Comparison of ENCODE assay signal across 32 mouse cellular contexts in genomic region chr9:32546731-32547130, GRCm38 (mm10). TPM values are rescaled to one million over a fixed set of nuclear protein-coding genes. Genes with fewer than 3 reads are reported as not detected.
DNase-seq lines count a peak whose midpoint lies in the region; ATAC-seq lines count a peak whose summit lies in the region.
"Had no signal": no experiment of that assay in that cellular context is flagged by ENCODE, and none has a peak within 500 bp of the region (broad histone marks: within the 10 kb centered on the region; RNA-seq: fewer than 3 reads in every experiment).

No protein-coding gene starts in this region.

- H3K4me3 ChIP-seq in hindbrain, embryonic 14.5 days (replicated peaks; ENCODE audit: low read length) = no peak overlapping the region
- no peak overlapping the region for H3K4me3 ChIP-seq in hindbrain, embryonic 12.5 days
- H3K4me3 ChIP-seq in embryonic facial prominence, embryonic 10.5 days = peak overlapping the region; percentile 92
- H3K4me3 ChIP-seq in limb, embryonic 12.5 days (replicated peaks) = no peak overlapping the region
- H3K4me3 ChIP-seq: embryonic facial prominence, embryonic 15.5 days; forebrain, embryonic 13.5 days; heart, embryonic 13.5 days; kidney, embryonic 15.5 days; limb, embryonic 15.5 days; midbrain, embryonic 12.5 days; stomach, embryonic 15.5 days had no signal

- no peaks in the 10 kb centered on the region for H3K36me3 ChIP-seq in hindbrain, embryonic 14.5 days (replicated peaks; ENCODE audit: control insufficient read depth, insufficient read depth)
- H3K36me3 ChIP-seq in hindbrain, embryonic 12.5 days = no peaks in the 10 kb centered on the region
- no peaks in the 10 kb centered on the region for H3K36me3 ChIP-seq in embryonic facial prominence, embryonic 10.5 days (replicated peaks)
- H3K36me3 ChIP-seq in limb, embryonic 12.5 days = no peaks in the 10 kb centered on the region
- H3K36me3 ChIP-seq: embryonic facial prominence, embryonic 15.5 days; heart, embryonic 13.5 days; kidney, embryonic 15.5 days; limb, embryonic 15.5 days; midbrain, embryonic 12.5 days; stomach, embryonic 15.5 days had no signal

- 20% methylated on average over 2 of the region's 2 CpGs for WGBS in hindbrain, embryonic 14.5 days
- 16% methylated on average over 2 of the region's 2 CpGs for WGBS in hindbrain, embryonic 12.5 days
- WGBS in embryonic facial prominence, embryonic 10.5 days = 7% methylated on average over 2 of the region's 2 CpGs
- WGBS in limb, embryonic 12.5 days = 23% methylated on average over 2 of the region's 2 CpGs

- no peak for ATAC-seq in hindbrain, embryonic 14.5 days (ENCODE audit: low FRiP score)
- no peak for ATAC-seq in hindbrain, embryonic 12.5 days (ENCODE audit: low FRiP score)
- ATAC-seq in limb, embryonic 12.5 days (ENCODE audit: insufficient number of reproducible peaks, insufficient read depth, low FRiP score, low TSS enrichment, low read depth) = no peak
- ATAC-seq: activated CD4-positive, CD25-positive, alpha-beta regulatory T cell, adult 4 months; forebrain, embryonic 13.5 days had no signal

- peak; percentile 43 for DNase-seq in embryo, embryonic 10 days (ENCODE audit: low spot score)
- no peak for DNase-seq in embryo, embryonic 11 days
- peak; percentile 20 for DNase-seq in hindbrain, embryonic 14.5 days (ENCODE audit: low spot score)
- no peak for DNase-seq in embryonic facial prominence, embryonic 10.5 days (ENCODE audit: low spot score)
- no peak for DNase-seq in spleen, postnatal 10 days (ENCODE audit: low spot score in 2 of 2)
- DNase-seq: adrenal gland, adult 2 months; adrenal gland, postnatal 36 days; cerebellum, adult 18-20 months; cerebellum, postnatal 10 days; gastrocnemius, postnatal 14 days; heart, adult 18-20 months; heart, postnatal 10 days; kidney, adult 18-20 months; kidney, postnatal 25 days; lung, adult 2 months; lung, postnatal 10 days; right cerebral cortex, postnatal 14 days; thymus, postnatal 14 days had no signal

- no peak overlapping the region for H3K9ac ChIP-seq in hindbrain, embryonic 14.5 days
- H3K9ac ChIP-seq in hindbrain, embryonic 12.5 days = no peak overlapping the region
- no peak overlapping the region for H3K9ac ChIP-seq in limb, embryonic 12.5 days (replicated peaks)
- H3K9ac ChIP-seq: embryonic facial prominence, embryonic 15.5 days; forebrain, embryonic 13.5 days; heart, embryonic 13.5 days; kidney, embryonic 15.5 days; limb, embryonic 15.5 days; liver, embryonic 14.5 days; midbrain, embryonic 12.5 days; stomach, embryonic 15.5 days had no signal

- H3K27me3 ChIP-seq in hindbrain, embryonic 14.5 days (ENCODE audit: control insufficient read depth, insufficient read depth, low read length) = peaks cover 91% of the 10 kb centered on the region
- peaks cover 85% of the 10 kb centered on the region for H3K27me3 ChIP-seq in hindbrain, embryonic 12.5 days
- H3K27me3 ChIP-seq in embryonic facial prominence, embryonic 10.5 days (replicated peaks; ENCODE audit: low read depth, poor library complexity, severe bottlenecking) = peaks cover 94% of the 10 kb centered on the region
- peaks cover 15% of the 10 kb centered on the region for H3K27me3 ChIP-seq in limb, embryonic 12.5 days
- H3K27me3 ChIP-seq: CH12.LX had no signal

- no peak overlapping the region for H3K4me2 ChIP-seq in hindbrain, embryonic 14.5 days (replicated peaks)
- H3K4me2 ChIP-seq in hindbrain, embryonic 12.5 days (replicated peaks) = no peak overlapping the region
- H3K4me2 ChIP-seq in limb, embryonic 12.5 days = peak overlapping the region; percentile 71; the same call in 1 of the 2 replicates
- H3K4me2 ChIP-seq: embryonic facial prominence, embryonic 15.5 days; forebrain, embryonic 13.5 days; heart, embryonic 13.5 days; kidney, embryonic 15.5 days; limb, embryonic 15.5 days; midbrain, embryonic 12.5 days; stomach, embryonic 15.5 days had no signal

- H3K27ac ChIP-seq in hindbrain, embryonic 14.5 days = no peak overlapping the region
- no peak overlapping the region for H3K27ac ChIP-seq in hindbrain, embryonic 12.5 days
- H3K27ac ChIP-seq in embryonic facial prominence, embryonic 10.5 days (replicated peaks) = peak overlapping the region; percentile 97
- peak overlapping the region; percentile 91 for H3K27ac ChIP-seq in limb, embryonic 12.5 days
- H3K27ac ChIP-seq: embryonic facial prominence, embryonic 15.5 days; forebrain, embryonic 13.5 days; heart, embryonic 13.5 days; limb, embryonic 15.5 days; liver, embryonic 14.5 days; macrophage; midbrain, embryonic 12.5 days; stomach, embryonic 15.5 days had no signal

- peaks cover 27% of the 10 kb centered on the region for H3K4me1 ChIP-seq in hindbrain, embryonic 14.5 days (replicated peaks; ENCODE audit: control insufficient read depth, insufficient read depth, low read length)
- peaks cover 52% of the 10 kb centered on the region for H3K4me1 ChIP-seq in hindbrain, embryonic 12.5 days
- peaks cover 96% of the 10 kb centered on the region for H3K4me1 ChIP-seq in embryonic facial prominence, embryonic 10.5 days
- H3K4me1 ChIP-seq in limb, embryonic 12.5 days (replicated peaks) = peaks cover 90% of the 10 kb centered on the region

- H3K9me3 ChIP-seq in hindbrain, embryonic 14.5 days (ENCODE audit: control insufficient read depth, low read length) = no peaks in the 10 kb centered on the region
- no peaks in the 10 kb centered on the region; the same call in 1 of the 2 replicates for H3K9me3 ChIP-seq in hindbrain, embryonic 12.5 days (replicated peaks)
- no peaks in the 10 kb centered on the region for H3K9me3 ChIP-seq in embryonic facial prominence, embryonic 10.5 days
- no peaks in the 10 kb centered on the region for H3K9me3 ChIP-seq in limb, embryonic 12.5 days
- H3K9me3 ChIP-seq: embryonic facial prominence, embryonic 15.5 days; forebrain, embryonic 13.5 days; heart, embryonic 13.5 days; kidney, embryonic 15.5 days; limb, embryonic 15.5 days; midbrain, embryonic 12.5 days; stomach, embryonic 15.5 days had no signal

RNA-seq across cellular contexts. Expression of gene Fli1, which starts 4.1 kb away (rescaled TPM):
- 7.9 and 9.1 TPM in 2 replicates for polyA plus RNA-seq in hindbrain, embryonic 14.5 days (2014; fragmentation: Nextera tagmentation; extraction: Ambion mirVana)
- polyA plus RNA-seq in hindbrain, embryonic 12.5 days (2016; fragmentation: Nextera tagmentation; extraction: Ambion mirVana) = 24.4 and 26.4 TPM in 2 replicates
- polyA plus RNA-seq in embryonic facial prominence, embryonic 10.5 days (2016; fragmentation: Nextera tagmentation; extraction: Ambion mirVana) = 54.8 and 56.7 TPM in 2 replicates
- polyA plus RNA-seq in limb, embryonic 12.5 days (2016; fragmentation: Nextera tagmentation; extraction: Ambion mirVana) = 55.6 and 55.9 TPM in 2 replicates
- polyA plus RNA-seq: C2C12 had no signal

Comparison
In these comparisons a context has a peak if more than half of its experiments do, and no peak if none do; other contexts are left out.
1. DNase-seq: peak in embryo, embryonic 10 days (single experiment) and hindbrain, embryonic 14.5 days (single experiment); none in embryo, embryonic 11 days (single experiment), embryonic facial prominence, embryonic 10.5 days (single experiment) and spleen, postnatal 10 days (0 of 2).
2. H3K27ac ChIP-seq: peak in embryonic facial prominence, embryonic 10.5 days (single experiment) and limb, embryonic 12.5 days (single experiment); none in hindbrain, embryonic 14.5 days (single experiment) and hindbrain, embryonic 12.5 days (single experiment).